Mouse (Mus musculus) cerebellum, adult 18-20 months (tissue): Measurements from ENCODE around the gene Chd2.
A peak's percentile ranks its signal among the peaks of the same experiment; 100 is the strongest.

Source experiments
- DNase-seq, 2 experiments: peaks; one replicate each; pipeline ENCODE4 v3.0.0; 2021

Gene Chd2

GRCm38 (mm10) chr7:73561492-73562055 is 19.9 kb upstream of the Chd2 start:
- DNase-seq = no peak

GRCm38 (mm10) chr7:73560811-73561210 is 19.2 kb upstream of the Chd2 start:
- no peak for DNase-seq

- DNase-seq = no peak
These were observed 18.2 kb upstream of the Chd2 start for GRCm38 (mm10) chr7:73559853-73560190.

DNA sequence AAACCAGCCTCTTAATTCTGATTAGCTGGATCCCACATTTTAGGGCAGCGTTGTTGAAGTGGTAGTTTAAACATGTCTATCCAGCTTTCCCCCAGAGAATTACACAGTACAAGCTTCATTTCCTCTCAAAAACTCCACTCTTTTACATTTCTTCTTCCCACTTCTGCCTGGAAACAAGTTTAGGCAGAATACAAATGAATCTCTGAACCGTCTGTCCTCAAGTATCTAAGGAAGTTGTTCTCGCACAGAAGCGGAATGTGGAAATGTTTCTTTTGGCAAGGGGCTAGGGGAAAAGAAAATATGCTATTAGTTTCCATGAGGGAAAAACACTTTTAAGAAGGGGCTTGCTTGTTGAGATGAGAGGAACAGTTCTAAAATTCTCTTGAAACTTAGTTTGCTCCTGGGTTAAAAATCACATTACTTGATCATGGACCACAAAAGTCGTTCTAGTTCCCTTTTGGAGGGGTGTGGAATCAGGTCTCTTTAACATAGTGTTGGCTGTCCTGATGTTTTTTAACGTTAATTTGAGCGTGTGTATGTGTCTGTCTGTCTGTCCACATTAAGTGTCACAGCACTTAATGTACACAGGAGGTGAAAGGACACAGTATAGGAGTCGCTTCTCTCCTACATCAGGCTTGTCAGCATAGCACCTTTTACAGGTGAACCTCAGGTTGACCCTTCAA is 17.7 kb upstream of the Chd2 start:
- no peak for DNase-seq

DNA sequence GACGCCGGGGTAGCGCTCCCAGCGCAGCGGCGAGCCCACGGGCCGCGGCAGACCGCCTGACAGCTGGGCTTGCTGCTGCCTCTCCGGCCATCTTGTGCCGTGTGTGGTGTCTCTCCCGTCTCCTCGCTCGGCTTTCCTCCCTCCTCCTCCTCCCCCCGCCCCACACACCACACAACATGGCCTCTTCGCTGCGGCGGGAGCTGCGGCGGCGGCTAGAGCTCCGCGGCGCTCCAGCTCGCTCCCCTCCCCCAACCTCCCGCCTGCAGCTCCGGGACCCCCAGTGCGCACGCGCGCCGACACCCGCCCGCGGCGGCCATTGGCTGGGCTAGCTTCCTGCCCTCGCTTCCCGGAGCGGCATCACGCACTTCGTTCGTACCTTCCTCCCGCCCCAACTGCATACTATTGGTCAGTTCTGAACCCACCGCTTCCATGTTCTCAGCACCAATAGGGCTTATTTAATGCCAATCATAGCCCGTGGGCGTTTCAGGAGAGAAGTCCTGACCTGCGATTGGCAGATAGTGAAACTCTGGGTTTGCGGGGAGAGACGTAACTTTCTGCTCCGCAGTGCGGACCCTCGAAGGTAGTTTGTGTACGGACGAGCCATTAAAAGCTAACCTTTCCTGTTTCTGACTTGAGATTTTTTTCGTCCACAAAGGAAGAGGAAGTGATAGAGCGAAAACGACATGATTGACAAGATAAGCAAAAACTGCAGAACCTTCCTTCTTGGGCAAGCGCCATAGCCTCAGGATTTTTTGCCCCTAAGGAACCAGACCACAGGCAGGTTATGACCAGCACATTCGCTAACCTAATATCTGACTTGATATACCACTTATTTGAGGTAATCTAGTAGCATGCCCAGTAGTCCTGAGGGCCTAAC is 16.9 kb upstream of the Chd2 start:
- DNase-seq = peak; percentile 100

DNA sequence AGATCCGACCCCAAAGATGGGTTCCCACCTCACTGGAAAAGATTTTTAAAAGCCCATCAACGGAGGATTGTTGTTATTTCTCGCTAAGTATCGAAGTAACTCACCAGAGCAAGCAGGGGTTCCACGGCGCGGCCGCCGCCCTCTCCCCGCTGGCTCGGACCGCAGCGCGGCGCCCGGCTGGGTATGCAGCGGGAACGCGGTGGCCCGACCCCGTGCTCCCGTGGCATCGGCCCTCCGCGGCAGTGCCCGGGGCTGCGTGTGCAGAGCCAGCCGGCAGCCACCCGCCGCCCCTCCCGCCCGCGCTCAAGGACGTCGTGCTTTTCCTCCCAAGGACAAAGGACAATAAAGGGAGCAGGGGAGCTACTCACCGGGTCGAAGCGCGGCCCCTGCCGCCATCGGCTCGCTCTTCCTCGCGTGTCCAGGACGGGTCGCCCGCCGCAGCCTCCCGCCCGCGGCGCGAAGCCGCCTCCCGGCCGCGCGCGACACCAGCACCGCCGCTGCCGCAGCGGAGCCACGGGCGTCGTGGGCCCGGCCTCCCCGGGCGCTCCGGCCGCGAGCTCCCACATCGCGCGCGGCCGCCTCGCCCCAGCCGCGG is 16.1 kb upstream of the Chd2 start:
- peak; percentile 69 to 78 for DNase-seq

- no peak for DNase-seq
These were observed 15.3 kb upstream of the Chd2 start for GRCm38 (mm10) chr7:73556688-73557667.

DNA sequence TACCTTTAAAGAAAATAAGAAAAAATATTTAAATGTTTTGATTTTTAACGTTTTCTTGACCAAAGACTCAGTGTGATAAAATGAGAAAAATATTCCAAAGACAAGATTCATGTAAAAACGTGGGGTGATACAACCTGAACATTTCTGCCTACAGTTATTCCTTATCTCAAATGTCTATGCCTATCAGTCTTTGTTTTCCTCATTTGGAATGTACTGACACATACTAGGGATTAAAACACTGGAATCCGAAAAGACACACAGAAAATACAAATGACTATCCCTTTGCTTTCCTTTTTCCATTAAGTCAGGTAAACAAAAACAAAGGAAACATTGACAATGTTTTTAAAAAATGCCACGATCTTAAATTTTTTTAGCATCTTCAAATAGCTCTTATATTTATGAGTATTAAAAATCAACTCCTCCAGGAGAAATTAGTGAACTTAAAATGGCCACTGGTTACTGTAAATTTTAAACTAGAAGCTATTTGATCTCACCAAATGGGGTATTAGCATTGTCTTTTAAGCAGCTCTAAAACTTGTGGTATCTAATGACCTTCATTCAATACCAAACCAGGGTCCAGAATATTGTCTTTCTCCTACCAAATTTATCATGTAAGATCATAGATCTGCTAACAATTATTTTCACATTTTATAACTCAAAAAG is 14.4 kb upstream of the Chd2 start:
- no peak for DNase-seq

- DNase-seq = no peak
These were observed 13.2 kb upstream of the Chd2 start for GRCm38 (mm10) chr7:73554849-73555248.

DNA sequence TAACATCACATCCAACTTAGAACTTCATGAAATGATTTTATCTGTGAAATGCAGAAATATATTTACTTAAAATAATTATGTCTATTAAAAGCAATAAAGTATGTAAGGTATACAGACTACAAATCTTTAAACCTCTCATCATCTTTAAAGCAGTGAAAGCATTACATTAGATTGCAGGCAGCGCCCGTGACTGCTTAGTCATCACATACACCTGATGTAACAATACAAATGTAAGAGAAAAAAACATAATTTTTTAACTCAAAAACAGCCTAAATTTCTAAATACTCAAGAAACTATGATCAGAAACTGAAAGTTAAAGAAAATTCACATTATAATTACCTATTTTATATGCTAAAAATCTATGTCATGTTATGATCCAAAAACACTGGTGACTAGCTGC is 11.5 kb upstream of the Chd2 start:
- no peak for DNase-seq

GRCm38 (mm10) chr7:73552054-73552750 is 10.6 kb upstream of the Chd2 start:
- DNase-seq = no peak

GRCm38 (mm10) chr7:73551370-73551769 is 9.7 kb upstream of the Chd2 start:
- no peak for DNase-seq

DNA sequence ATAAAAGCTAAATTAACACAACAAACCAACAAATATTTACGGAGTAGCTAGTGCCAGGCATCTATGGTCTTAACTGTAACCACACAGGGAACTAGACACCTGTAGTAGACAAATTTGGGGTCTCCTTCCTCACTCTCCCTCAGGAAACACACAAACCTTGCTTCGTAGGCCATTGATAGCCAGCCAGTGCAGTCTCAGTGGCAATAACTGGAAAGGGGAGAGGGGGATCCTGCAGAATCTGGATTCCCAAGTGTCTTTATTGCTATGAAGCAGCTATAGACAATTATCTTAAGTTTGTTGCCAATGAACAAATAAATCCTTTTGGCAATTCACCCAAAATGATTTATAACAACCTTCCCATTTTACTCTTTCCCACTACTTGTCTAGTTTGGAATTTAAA is 6.4 kb upstream of the Chd2 start:
- no peak for DNase-seq

- DNase-seq = no peak
These were observed 5.2 kb upstream of the Chd2 start for GRCm38 (mm10) chr7:73546561-73547510.

- DNase-seq = peak in 1 of 2 experiments; percentile 1
These were observed 3.4 kb upstream of the Chd2 start for GRCm38 (mm10) chr7:73545004-73545403.

- DNase-seq = no peak
These were observed 662 bp upstream of the Chd2 start for GRCm38 (mm10) chr7:73542131-73542853.

GRCm38 (mm10) chr7:73541079-73541390 is 595 bp downstream of the Chd2 start:
- no peak for DNase-seq

GRCm38 (mm10) chr7:73540202-73541078 is 1.2 kb downstream of the Chd2 start:
- DNase-seq = peak in 1 of 2 experiments; percentile 13
